Mouse (Mus musculus) G1E (cell line): ENCODE data around the gene Slc4a4.

Source experiments
- CTCF ChIP-seq: IDR thresholded peaks from 2 replicates; pipeline ENCODE4 v1.5.1; 2012; ENCODE audit warnings: low read depth, low read length, inconsistent platforms, mixed read lengths
- GATA1 ChIP-seq: IDR thresholded peaks from 2 replicates; pipeline ENCODE4 v1.6.1; 2012; ENCODE audit warnings: borderline replicate concordance, low read length, inconsistent platforms, mixed read lengths
- GATA2 ChIP-seq: IDR thresholded peaks from 2 replicates; pipeline ENCODE4 v1.6.1; 2012; ENCODE audit warnings: low read depth, low read length, inconsistent platforms, borderline replicate concordance
- TAL1 ChIP-seq: conservative IDR thresholded peaks from 2 replicates; pipeline ENCODE4 v1.6.1; 2012; ENCODE audit warnings: low read depth, low read length, inconsistent platforms, mixed read lengths

DNA sequence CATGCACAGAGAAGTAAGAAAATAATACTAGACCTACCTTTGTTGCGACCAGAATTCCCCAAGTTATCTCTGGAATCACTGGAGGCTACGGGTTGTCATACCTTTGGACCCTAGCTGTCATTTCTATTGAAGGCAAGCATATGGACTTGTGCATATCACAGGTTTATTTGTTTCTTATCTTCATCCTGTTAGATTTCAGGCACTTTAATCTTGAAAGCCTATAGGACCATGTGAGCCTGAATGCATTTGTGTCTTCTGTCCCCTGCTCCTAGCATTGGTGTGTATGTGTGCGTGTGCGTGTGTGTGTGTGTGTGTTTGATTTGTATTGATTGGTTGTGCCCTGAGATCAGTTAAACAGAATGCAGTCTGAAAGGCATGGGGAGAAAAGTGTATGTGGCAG, 185.3 kb downstream of the Slc4a4 start:
- no peak for TF ChIP-seq CTCF
- no peak for TF ChIP-seq GATA2
- TF ChIP-seq TAL1: no peak
- no peak for TF ChIP-seq GATA1
